Mouse (Mus musculus) small intestine, adult 2 months (tissue): Measurements from ENCODE around the gene Uox.

Experiments
- CTCF ChIP-seq: fragments of 200-500 bp; IDR thresholded peaks from 2 replicates; pipeline ENCODE4 v1.5.1; 2012; ENCODE audit warnings: low read depth, mild to moderate bottlenecking, control low read depth, inconsistent platforms, low read length, moderate library complexity, mixed read lengths; ENCODE audit not compliant: insufficient replicate concordance, insufficient read length; ENCODE audit errors: extremely low read depth
- POLR2A ChIP-seq: fragments of 200-500 bp; IDR thresholded peaks from 2 replicates; pipeline ENCODE4 v1.6.1; 2012; ENCODE audit warnings: low read depth, mild to moderate bottlenecking, control low read depth, inconsistent platforms, low read length, moderate library complexity

- TF ChIP-seq CTCF (no peak), POLR2A (no peak)
Observed at GRCm38 (mm10) chr3:146659321-146659720, 89.1 kb downstream of the Uox start.
